ENCODE assay signal across 7 mouse cellular contexts in genomic region chr4:33924889-33925245, GRCm38 (mm10). TPM values are rescaled to one million over a fixed set of nuclear protein-coding genes. Genes with fewer than 3 reads are reported as not detected.
DNase-seq lines count a peak whose midpoint lies in the region; ATAC-seq and TF ChIP-seq lines count a peak whose summit lies in the region.

No protein-coding gene starts in this region.

- no peak for TF ChIP-seq CTCF in lung, postnatal 0 days (IDR thresholded peaks at IDR 0.05)
- TF ChIP-seq CTCF in midbrain, postnatal 0 days (IDR thresholded peaks at IDR 0.05): no peak; the same call in 1 of the 2 replicates

- H3K4me1 ChIP-seq in lung, postnatal 0 days (ENCODE audit: insufficient read depth, low read depth, low read length): 0 out of 2 replicates have a peak, but pooled peaks cover 5% of the 10 kb centered on the region
- peaks cover 20% of the 10 kb centered on the region for H3K4me1 ChIP-seq in hindbrain, embryonic 15.5 days (replicated peaks)
- no peaks in the 10 kb centered on the region for H3K4me1 ChIP-seq in midbrain, postnatal 0 days (ENCODE audit: insufficient read depth, low read length)

- TF ChIP-seq EP300 in lung, postnatal 0 days (IDR thresholded peaks at IDR 0.05): no peak

- peak overlapping the region; percentile 95 for H3K4me2 ChIP-seq in lung, postnatal 0 days (replicated peaks; ENCODE audit: low read depth, low read length)
- peak overlapping the region; percentile 96 for H3K4me2 ChIP-seq in hindbrain, embryonic 15.5 days
- peak overlapping the region; percentile 76 for H3K4me2 ChIP-seq in midbrain, postnatal 0 days (ENCODE audit: low read depth, low read length, poor library complexity, severe bottlenecking)

- H3K27ac ChIP-seq in lung, postnatal 0 days (ENCODE audit: low read length): no peak overlapping the region
- H3K27ac ChIP-seq in hindbrain, embryonic 15.5 days (replicated peaks): peak overlapping the region; percentile 95
- H3K27ac ChIP-seq in midbrain, postnatal 0 days (ENCODE audit: low read depth, low read length): peak overlapping the region; percentile 90

- no peaks in the 10 kb centered on the region for H3K36me3 ChIP-seq in lung, postnatal 0 days (ENCODE audit: insufficient read depth, low read length)
- no peaks in the 10 kb centered on the region for H3K36me3 ChIP-seq in hindbrain, embryonic 15.5 days
- no peaks in the 10 kb centered on the region for H3K36me3 ChIP-seq in midbrain, postnatal 0 days (ENCODE audit: insufficient read depth, low read length)

- H3K4me3 ChIP-seq in lung, postnatal 0 days (ENCODE audit: low read depth, low read length): peak overlapping the region; percentile 50
- peak overlapping the region; percentile 77 for H3K4me3 ChIP-seq in hindbrain, embryonic 15.5 days
- peak overlapping the region; percentile 70 for H3K4me3 ChIP-seq in midbrain, postnatal 0 days (ENCODE audit: low read depth, low read length)

- H3K27me3 ChIP-seq in lung, postnatal 0 days (replicated peaks; ENCODE audit: insufficient read depth, low read length): peaks cover 19% of the 10 kb centered on the region
- no peaks in the 10 kb centered on the region for H3K27me3 ChIP-seq in hindbrain, embryonic 15.5 days
- H3K27me3 ChIP-seq in midbrain, postnatal 0 days (ENCODE audit: insufficient read depth, low read length): no peaks in the 10 kb centered on the region

- no peak for ATAC-seq in lung, postnatal 0 days
- peak; percentile 53; the same call in 1 of the 2 replicates for ATAC-seq in common myeloid progenitor, adult 5-6 weeks (replicated peaks; ENCODE audit: low read depth, poor library complexity, severe bottlenecking)
- ATAC-seq in hindbrain, embryonic 15.5 days (ENCODE audit: low FRiP score, low read depth): no peak; the same call in 1 of the 2 replicates
- peak; percentile 67 for ATAC-seq in midbrain, postnatal 0 days (ENCODE audit: low FRiP score)
- ATAC-seq in inflammation-experienced regulatory T-cells, adult 6 months: no peak

- DNase-seq in lung, postnatal 0 days (ENCODE audit: low spot score): no peak
- no peak for DNase-seq in lung, adult 18-20 months
- peak; percentile 53 for DNase-seq in midbrain, postnatal 0 days (ENCODE audit: low spot score)
- DNase-seq in gastrocnemius, postnatal 10 days: no peak

- no peak overlapping the region for H3K9ac ChIP-seq in lung, postnatal 0 days (replicated peaks; ENCODE audit: low read depth)
- H3K9ac ChIP-seq in hindbrain, embryonic 15.5 days: peak overlapping the region; percentile 94
- H3K9ac ChIP-seq in midbrain, postnatal 0 days (replicated peaks; ENCODE audit: low read length, poor library complexity, severe bottlenecking): peak overlapping the region; percentile 75

- under 1% methylated on average over 24 of the region's 24 CpGs for WGBS in lung, postnatal 0 days
- 0% methylated on average over 23 of the region's 24 CpGs for WGBS in hindbrain, embryonic 15.5 days
- under 1% methylated on average over 14 of the region's 24 CpGs for WGBS in midbrain, postnatal 0 days

- H3K9me3 ChIP-seq in lung, postnatal 0 days (ENCODE audit: low read length): no peaks in the 10 kb centered on the region
- no peaks in the 10 kb centered on the region for H3K9me3 ChIP-seq in hindbrain, embryonic 15.5 days
- H3K9me3 ChIP-seq in midbrain, postnatal 0 days (ENCODE audit: low read length): no peaks in the 10 kb centered on the region

RNA-seq across cellular contexts. Expression of gene Cnr1, which starts 0.5 kb away (rescaled TPM):
- polyA plus RNA-seq in lung, postnatal 0 days (2015; fragmentation: Nextera tagmentation; extraction: Ambion mirVana): 0.25 and 0.30 TPM in 2 replicates
- total RNA-seq in common myeloid progenitor, adult 5-6 weeks (2017): not detected in 2 replicates
- 54.3 and 63.0 TPM in 2 replicates for polyA plus RNA-seq in hindbrain, embryonic 15.5 days (2015; fragmentation: Nextera tagmentation; extraction: Ambion mirVana)
- 117 and 123 TPM in 2 replicates for total RNA-seq in midbrain, postnatal 0 days (2014; rRNA removed)
- 33.1 and 33.2 TPM in 2 replicates for polyA plus RNA-seq in midbrain, postnatal 0 days (2015; fragmentation: Nextera tagmentation; extraction: Ambion mirVana)
- polyA plus RNA-seq in inflammation-experienced regulatory T-cells, adult 6 months (2017; shearing (Covaris generic)): not detected
- 1 to 10 TPM; 4.3 TPM for total RNA-seq in gastrocnemius, postnatal 10 days (2021)

Comparison
In these comparisons a context has a peak if more than half of its experiments do, and no peak if none do; other contexts are left out.
1. ATAC-seq: peak in common myeloid progenitor, adult 5-6 weeks (single experiment) and midbrain, postnatal 0 days (single experiment); none in lung, postnatal 0 days (single experiment), hindbrain, embryonic 15.5 days (single experiment) and inflammation-experienced regulatory T-cells, adult 6 months (single experiment).
2. RNA of gene Cnr1, which starts 0.5 kb away (polyA plus RNA-seq): 54.3 to 63.0 TPM in hindbrain, embryonic 15.5 days and 33.1 to 33.2 TPM in midbrain, postnatal 0 days; 0.25 to 0.30 TPM in lung, postnatal 0 days and not detected in inflammation-experienced regulatory T-cells, adult 6 months; every median in the first group is over 10 times any median in the second.
3. Peak in every context shown above with its lines, with median percentiles within 50 percentile points of each other: H3K4me2 ChIP-seq and H3K4me3 ChIP-seq.